Comparison of ENCODE assay signal across 14 mouse cellular contexts in the genomic region with DNA sequence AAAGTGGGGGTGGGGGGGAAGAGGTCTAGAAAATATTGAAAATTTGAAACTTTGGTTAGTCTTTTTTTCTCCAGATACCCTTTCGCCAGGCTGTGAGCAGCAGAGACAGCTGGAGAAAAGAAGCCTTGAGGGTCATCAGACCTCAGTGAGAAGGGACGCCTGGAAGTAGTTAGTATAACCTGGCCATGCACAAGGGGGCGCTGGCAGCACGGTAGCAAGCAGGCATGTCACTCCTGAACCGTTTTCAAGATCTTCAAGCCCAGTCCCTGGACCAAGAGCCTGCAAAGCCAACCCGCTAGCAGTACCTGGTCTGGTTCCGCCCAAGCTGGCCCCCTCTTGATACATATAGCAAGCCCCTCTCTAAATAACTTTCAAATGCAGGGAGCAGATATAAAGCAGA.
A peak's percentile ranks its signal among the peaks of the same experiment; 100 is the strongest.
DNase-seq lines count a peak whose midpoint lies in the region; ATAC-seq and TF ChIP-seq lines count a peak whose summit lies in the region.
"Had no signal": no experiment of that assay in that cellular context is flagged by ENCODE, and none has a peak within 500 bp of the region (broad histone marks: within the 10 kb centered on the region; RNA-seq: fewer than 3 reads in every experiment).

No protein-coding gene starts in this region.

- H3K9me3 ChIP-seq in kidney, embryonic 15.5 days (replicated peaks) = peaks cover 4% of the 10 kb centered on the region
- no peaks in the 10 kb centered on the region for H3K9me3 ChIP-seq in CH12.LX (replicated peaks; ENCODE audit: low read length)

- TF ChIP-seq CTCF in CH12.LX (conservative IDR thresholded peaks at IDR 0.05 in 1 of 2, IDR thresholded peaks at IDR 0.05 in 1 of 2; ENCODE audit: low read depth in 2 of 2, low read length in 2 of 2) = peak in 1 of 2 experiments; percentile 68; a peak in 2 of 4 replicates

- no peak for TF ChIP-seq POLR2A in CH12.LX (IDR thresholded peaks at IDR 0.05; ENCODE audit: low read depth, low read length)

- dilution Hi-C loops in CH12.LX (cut with MboI; ENCODE audit: extremely low pct_ligation_motif_present, extremely low pct_unique_long_range_greater_than_20kb, low sequenced_read_pairs) = no loop called here

- peak; percentile 48 for TF ChIP-seq RAD21 in CH12.LX (IDR thresholded peaks at IDR 0.05; ENCODE audit: low read depth, low read length)

- H3K4me3 ChIP-seq in kidney, embryonic 15.5 days (replicated peaks) = no peak overlapping the region
- no peak overlapping the region for H3K4me3 ChIP-seq in CH12.LX (replicated peaks in 1 of 3; ENCODE audit: low read depth in 2 of 3, low read length in 2 of 3, poor library complexity in 1 of 3)
- H3K4me3 ChIP-seq: forebrain, embryonic 15.5 days; limb, embryonic 12.5 days; myocyte had no signal

- no peak overlapping the region for H3K4me2 ChIP-seq in kidney, embryonic 15.5 days
- H3K4me2 ChIP-seq in CH12.LX (ENCODE audit: insufficient read depth, low read depth, poor library complexity, severe bottlenecking) = no peak overlapping the region
- H3K4me2 ChIP-seq: forebrain, embryonic 15.5 days; limb, embryonic 12.5 days had no signal

- no peak for ATAC-seq in kidney, embryonic 15.5 days (replicated peaks; ENCODE audit: low FRiP score)
- ATAC-seq in erythroid progenitor cell, adult 5-6 weeks (replicated peaks; ENCODE audit: low FRiP score, poor library complexity, severe bottlenecking) = no peak
- no peak for ATAC-seq in megakaryocyte progenitor cell, adult 5-6 weeks (replicated peaks; ENCODE audit: poor library complexity)
- ATAC-seq: activated CD4-positive, CD25-positive, alpha-beta regulatory T cell, adult 4 months; forebrain, embryonic 15.5 days; inflammation-experienced regulatory T-cells, adult 6 months had no signal

- DNase-seq in kidney, postnatal 4 days = peak; percentile 45 to 50
- DNase-seq in CH12.LX (ENCODE audit: extremely low read depth) (peak; percentile 27), ES-CJ7 (ENCODE audit: low read depth, low spot score) (peak; percentile 25)
- DNase-seq in cerebellum, adult 9-11 months = peak; percentile 38
- DNase-seq in embryo, embryonic 9.5 days (ENCODE audit: extremely low spot score) = no peak
- DNase-seq: gastrocnemius, postnatal 25 days had no signal

- in situ Hi-C loops in CH12.LX (cut with MboI; ENCODE audit: low pct_ligation_motif_present, low pct_unique_long_range_greater_than_20kb, low sequenced_read_pairs) = loop anchor here (25.0 kb wide), 1 partner anchor 94 kb away; no protein-coding TSS in a partner anchor

- no peak overlapping the region for H3K9ac ChIP-seq in kidney, embryonic 15.5 days
- no peak overlapping the region for H3K9ac ChIP-seq in CH12.LX (ENCODE audit: insufficient read depth, low read depth)
- H3K9ac ChIP-seq: forebrain, embryonic 15.5 days; limb, embryonic 12.5 days had no signal

- H3K4me1 ChIP-seq in kidney, embryonic 15.5 days = no peaks in the 10 kb centered on the region
- H3K4me1 ChIP-seq in CH12.LX (ENCODE audit: control insufficient read depth in 1 of 2, insufficient read depth in 2 of 2) = no peaks in the 10 kb centered on the region
- H3K4me1 ChIP-seq: forebrain, embryonic 15.5 days; limb, embryonic 12.5 days had no signal

- H3K36me3 ChIP-seq in kidney, embryonic 15.5 days = no peaks in the 10 kb centered on the region
- H3K36me3 ChIP-seq in CH12.LX (replicated peaks in 1 of 2; ENCODE audit: control insufficient read depth in 1 of 2, insufficient read depth in 1 of 2, low read length in 1 of 2) = no peaks in the 10 kb centered on the region
- H3K36me3 ChIP-seq: forebrain, embryonic 15.5 days; limb, embryonic 12.5 days had no signal

- no peak overlapping the region for H3K27ac ChIP-seq in kidney, embryonic 15.5 days
- H3K27ac ChIP-seq in CH12.LX (ENCODE audit: insufficient read depth, low read depth) = no peak overlapping the region
- H3K27ac ChIP-seq: forebrain, embryonic 15.5 days; limb, embryonic 12.5 days had no signal

- TF ChIP-seq EP300 in CH12.LX (IDR thresholded peaks at IDR 0.05; ENCODE audit: low read length) = no peak

- WGBS in kidney, embryonic 15.5 days = 75% methylated on average over 7 of the region's 7 CpGs

- no peaks in the 10 kb centered on the region for H3K27me3 ChIP-seq in kidney, embryonic 15.5 days
- no peaks in the 10 kb centered on the region for H3K27me3 ChIP-seq in CH12.LX (replicated peaks)
- H3K27me3 ChIP-seq: forebrain, embryonic 15.5 days; limb, embryonic 12.5 days had no signal

- H3K79me2 ChIP-seq in CH12.LX (replicated peaks; ENCODE audit: control insufficient read depth, extremely low read depth, insufficient read depth, poor library complexity, severe bottlenecking) = no peaks in the 10 kb centered on the region

TF ChIP-seq in CH12.LX, 34 proteins besides CTCF, POLR2A, EP300 and RAD21:
- TF ChIP-seq UBTF (IDR thresholded peaks at IDR 0.05; ENCODE audit: low read depth, low read length) = no peak
- TF ChIP-seq ELF1 (IDR thresholded peaks at IDR 0.05; ENCODE audit: low read depth, low read length) = no peak
- peak; percentile 54 for TF ChIP-seq SMC3 (IDR thresholded peaks at IDR 0.05; ENCODE audit: low read depth, low read length)
